Mouse (Mus musculus) liver, embryonic 14.5 days (tissue): Measurements from ENCODE around the gene Rhoj.

Experiments used
- CTCF ChIP-seq: IDR thresholded peaks from 2 replicates; pipeline ENCODE4 v1.5.1; 2016; ENCODE audit warnings: antibody characterized with exemption, low read depth, control low read depth
- EP300 ChIP-seq: IDR thresholded peaks from 2 replicates; pipeline ENCODE4 v1.6.1; 2016; ENCODE audit warnings: antibody characterized with exemption, low read depth

DNA sequence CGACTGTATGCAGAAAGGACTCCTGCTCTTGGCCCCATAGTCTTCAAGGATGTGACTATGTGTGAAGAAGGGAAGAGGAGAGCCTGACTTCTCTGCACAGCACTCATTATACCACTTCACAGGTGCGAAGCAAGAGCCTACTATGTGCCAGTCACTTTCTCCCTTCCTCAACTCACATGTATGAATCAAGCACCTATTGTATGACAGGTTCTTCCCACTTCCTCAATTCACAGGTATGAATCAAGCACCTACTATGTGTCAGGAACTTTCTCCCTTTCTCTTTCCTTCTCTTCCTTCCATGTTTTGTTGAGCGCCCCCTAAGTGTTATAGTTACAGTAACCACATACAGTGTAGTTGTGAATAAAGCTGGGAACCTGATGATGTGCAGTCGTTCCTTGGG lies 116.7 kb downstream of the Rhoj start:
- no peak for TF ChIP-seq CTCF
- no peak for TF ChIP-seq EP300
